Mouse (Mus musculus) liver, embryonic 14.5 days (tissue): ENCODE data around the gene Plrg1. TPM values are rescaled to one million over a fixed set of nuclear protein-coding genes. Genes with fewer than 3 reads are reported as not detected.

ENCODE experiments used
- ATAC-seq: fragments of 200-750 bp; cut with Nextera tagmentation; 2 replicates; pipeline ENCODE4 v1.8.0; 2017; ENCODE audit warnings: moderate number of reproducible peaks, mild to moderate bottlenecking, moderate library complexity; ENCODE audit not compliant: insufficient read depth
- DNase-seq, 3 experiments: peaks; one replicate each; pipeline ENCODE4 v3.0.0-alpha.2; 2012 to 2013; ENCODE audit warnings: low read depth in 3 of 3, low spot score in 3 of 3
- H3K27ac ChIP-seq: fragments of 300-500 bp; sonication (generic); 2 replicates; pipeline ENCODE4 v1.5.1; 2014; ENCODE audit warnings: moderate library complexity, mild to moderate bottlenecking, control low read depth, inconsistent platforms
- H3K27me3 ChIP-seq: fragments of 300-500 bp; sonication (generic); 2 replicates; pipeline ENCODE4 v1.6.1; 2014; ENCODE audit warnings: mild to moderate bottlenecking, low read length, moderate library complexity; ENCODE audit not compliant: control insufficient read depth, insufficient read depth
- H3K36me3 ChIP-seq: fragments of 300-500 bp; sonication (generic); replicated peaks from 2 replicates; pipeline ENCODE4 v1.6.1; 2014; ENCODE audit warnings: low read depth; ENCODE audit not compliant: control insufficient read depth, insufficient read depth
- H3K4me1 ChIP-seq, 2 experiments: fragments of 200-500 bp in 1 of 2; fragments of 300-500 bp in 1 of 2; sonication (generic) in 1 of 2; replicated peaks; 2 replicates each; pipeline ENCODE4 v1.6.1; 2012 to 2014; ENCODE audit warnings: antibody characterized with exemption in 1 of 2, inconsistent platforms in 1 of 2, low read length in 1 of 2; ENCODE audit not compliant: control insufficient read depth in 2 of 2, insufficient read depth in 2 of 2
- H3K4me2 ChIP-seq: fragments of 300-500 bp; sonication (generic); 2 replicates; pipeline ENCODE4 v1.6.1; 2014; ENCODE audit warnings: low read depth, mild to moderate bottlenecking, control low read depth, moderate library complexity
- H3K4me3 ChIP-seq, 2 experiments: fragments of 200-500 bp in 1 of 2; fragments of 300-500 bp in 1 of 2; sonication (generic) in 1 of 2; 2 replicates each; pipeline ENCODE4 v1.5.1; 2012 to 2014; ENCODE audit warnings: low read depth in 2 of 2, low read length in 2 of 2, mild to moderate bottlenecking in 2 of 2, control low read depth in 1 of 2, inconsistent platforms in 1 of 2, moderate library complexity in 1 of 2; ENCODE audit not compliant: insufficient read depth in 1 of 2
- H3K9ac ChIP-seq: fragments of 300-500 bp; sonication (generic); replicated peaks from 2 replicates; pipeline ENCODE4 v1.6.1; 2014; ENCODE audit warnings: mild to moderate bottlenecking, control low read depth, moderate library complexity
- H3K9me3 ChIP-seq: fragments of 300-500 bp; sonication (generic); 2 replicates; pipeline ENCODE4 v1.6.1; 2016; ENCODE audit warnings: low read length, mixed read lengths; ENCODE audit not compliant: control insufficient read depth
- CTCF ChIP-seq: IDR thresholded peaks from 2 replicates; pipeline ENCODE4 v1.5.1; 2016; ENCODE audit warnings: antibody characterized with exemption, low read depth, control low read depth
- EP300 ChIP-seq: IDR thresholded peaks from 2 replicates; pipeline ENCODE4 v1.6.1; 2016; ENCODE audit warnings: antibody characterized with exemption, low read depth
- WGBS: fragments of 180-500 bp; shearing (Covaris S2); extraction: QIAGEN DNeasy Blood & Tissue Kit; methylation state at CpG from one replicate; pipeline ENCODE4 v1.1.7; 2014; ENCODE audit not compliant: insufficient replicate concordance; 5-methylcytosine and 5-hydroxymethylcytosine counted together
- polyA plus RNA-seq, 2 experiments: library from polyadenylated mRNA; depleted of rRNA in 1 of 2; stranded (reverse) in 1 of 2; unstranded in 1 of 2; fragments of >200 nt; fragmentation: Nextera tagmentation in 1 of 2; extraction: Ambion mirVana in 1 of 2; gene quantifications; 2 replicates each; pipeline versions ENCODE4 v1.2.1 to v1.2.3; 2012 to 2014

Plrg1 gene
- polyA plus RNA-seq, 2 experiments, result 34.9 to 52.7 TPM

DNA sequence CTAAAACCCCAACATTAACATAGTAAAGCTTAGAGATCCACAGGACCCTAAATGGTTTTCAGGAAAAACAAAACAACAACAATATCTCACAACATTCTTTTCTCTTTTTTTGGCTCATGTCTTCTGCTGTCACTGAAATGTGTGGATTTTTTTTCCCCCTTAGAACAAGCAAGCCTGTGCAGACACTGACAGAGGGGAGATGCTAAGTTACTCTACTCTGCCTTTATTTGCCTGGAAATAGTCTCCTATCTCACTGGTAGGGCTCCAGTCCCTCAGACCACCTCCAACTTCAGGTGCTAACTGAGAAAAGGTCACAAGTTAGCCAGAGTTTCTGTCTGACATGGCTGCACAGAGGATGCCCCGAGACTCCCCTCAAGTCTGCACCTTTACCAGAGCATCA lies 43.8 kb downstream of the Plrg1 start:
- H3K4me1 ChIP-seq, result no peaks in the 10 kb centered on the region
- H3K27ac ChIP-seq, result no peak overlapping the region
- DNase-seq (no peak), ATAC-seq (no peak)
- no peak overlapping the region for H3K4me2 ChIP-seq
- H3K9ac ChIP-seq, result no peak overlapping the region
- no peaks in the 10 kb centered on the region for H3K27me3 ChIP-seq
- no peaks in the 10 kb centered on the region for H3K36me3 ChIP-seq
- no peaks in the 10 kb centered on the region for H3K9me3 ChIP-seq
- TF ChIP-seq EP300 (no peak), CTCF (no peak)
- 65% methylated on average over 1 of the region's 1 CpGs for WGBS
- H3K4me3 ChIP-seq, result no peak overlapping the region

DNA sequence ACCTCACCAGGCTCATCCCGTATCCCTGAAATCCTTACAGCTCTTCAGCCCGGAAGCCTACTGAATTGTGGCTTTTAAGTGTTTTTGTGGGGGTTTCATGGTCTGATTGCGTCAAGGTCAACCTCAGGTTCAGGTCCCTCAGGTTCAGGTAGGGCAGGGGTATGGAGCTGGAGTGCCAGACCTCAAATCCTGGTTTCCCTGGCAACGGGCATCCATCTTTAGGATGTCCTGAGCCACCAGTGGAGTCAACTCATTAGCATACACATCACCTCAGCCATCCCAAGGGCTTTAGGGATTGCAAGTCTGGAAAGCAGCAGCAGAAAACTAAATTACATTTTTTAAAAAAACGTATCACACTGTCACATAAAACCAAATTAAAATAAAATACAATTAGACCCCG lies 44.3 kb downstream of the Plrg1 start:
- no peak for DNase-seq
- no peak for ATAC-seq
- H3K27ac ChIP-seq, result no peak overlapping the region
- no peaks in the 10 kb centered on the region for H3K27me3 ChIP-seq
- no peak overlapping the region for H3K4me2 ChIP-seq
- 60% methylated on average over 6 of the region's 6 CpGs for WGBS
- H3K4me3 ChIP-seq, result no peak overlapping the region
- TF ChIP-seq EP300 (no peak), CTCF (no peak)
- H3K9me3 ChIP-seq, result no peaks in the 10 kb centered on the region
- no peaks in the 10 kb centered on the region for H3K4me1 ChIP-seq
- no peaks in the 10 kb centered on the region for H3K36me3 ChIP-seq
- H3K9ac ChIP-seq, result no peak overlapping the region

DNA sequence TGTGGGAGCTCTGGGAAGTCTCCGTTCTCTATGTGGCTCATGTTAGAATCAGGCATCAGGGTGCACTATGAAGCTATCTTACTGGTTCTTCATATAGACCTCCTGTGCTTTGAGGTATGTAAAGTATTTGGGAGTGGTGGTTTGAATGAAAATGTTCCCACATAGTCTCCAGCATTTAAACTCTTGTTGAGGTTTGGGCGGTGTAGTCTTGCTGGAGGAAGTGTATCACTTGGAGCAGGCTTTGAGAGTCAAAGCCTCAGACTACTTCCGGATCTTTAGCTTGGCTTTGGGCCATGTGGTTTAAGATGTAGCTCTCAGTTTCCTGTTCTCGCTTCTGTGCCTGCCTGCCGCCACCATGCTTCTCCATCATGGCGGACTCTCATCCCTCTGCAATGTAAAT lies 47.0 kb downstream of the Plrg1 start:
- H3K4me3 ChIP-seq, result no peak overlapping the region
- DNase-seq, result no peak
- TF ChIP-seq CTCF, result no peak
- TF ChIP-seq EP300, result no peak
- no peak for ATAC-seq
- no peaks in the 10 kb centered on the region for H3K36me3 ChIP-seq
- H3K9ac ChIP-seq, result no peak overlapping the region
- no peak overlapping the region for H3K4me2 ChIP-seq
- 60% methylated on average over 6 of the region's 6 CpGs for WGBS
- no peaks in the 10 kb centered on the region for H3K9me3 ChIP-seq
- no peaks in the 10 kb centered on the region for H3K4me1 ChIP-seq
- no peaks in the 10 kb centered on the region for H3K27me3 ChIP-seq
- no peak overlapping the region for H3K27ac ChIP-seq

- ATAC-seq, result no peak
- H3K36me3 ChIP-seq, result no peaks in the 10 kb centered on the region
- no peak overlapping the region for H3K4me3 ChIP-seq
- no peak overlapping the region for H3K27ac ChIP-seq
- no peak overlapping the region for H3K9ac ChIP-seq
- H3K9me3 ChIP-seq, result no peaks in the 10 kb centered on the region
- no peak overlapping the region for H3K4me2 ChIP-seq
- no peaks in the 10 kb centered on the region for H3K4me1 ChIP-seq
- H3K27me3 ChIP-seq, result no peaks in the 10 kb centered on the region
- 23% methylated on average over 4 of the region's 4 CpGs for WGBS
- TF ChIP-seq EP300, result no peak
- peak; percentile 53 for TF ChIP-seq CTCF
- no peak for DNase-seq
Observed at GRCm38 (mm10) chr3:83110163-83110562, 54.8 kb downstream of the Plrg1 start.

- no peak overlapping the region for H3K4me3 ChIP-seq
- 55% methylated on average over 7 of the region's 7 CpGs for WGBS
Observed at GRCm38 (mm10) chr3:83111485-83112261, 56.4 kb downstream of the Plrg1 start.

More at GRCm38 (mm10) chr3:83111485-83112261, 56.4 kb downstream of the Plrg1 start:
- H3K27me3 ChIP-seq, result no peaks in the 10 kb centered on the region
- DNase-seq, result no peak
- ATAC-seq, result no peak
- H3K9ac ChIP-seq, result no peak overlapping the region
- H3K9me3 ChIP-seq, result no peaks in the 10 kb centered on the region
- no peak overlapping the region for H3K27ac ChIP-seq
- TF ChIP-seq CTCF, result no peak
- H3K36me3 ChIP-seq, result no peaks in the 10 kb centered on the region
- H3K4me1 ChIP-seq, result no peaks in the 10 kb centered on the region
- no peak overlapping the region for H3K4me2 ChIP-seq
